Mouse (Mus musculus): Measurements from ENCODE around the gene Gramd1a.

Gramd1a gene

DNA sequence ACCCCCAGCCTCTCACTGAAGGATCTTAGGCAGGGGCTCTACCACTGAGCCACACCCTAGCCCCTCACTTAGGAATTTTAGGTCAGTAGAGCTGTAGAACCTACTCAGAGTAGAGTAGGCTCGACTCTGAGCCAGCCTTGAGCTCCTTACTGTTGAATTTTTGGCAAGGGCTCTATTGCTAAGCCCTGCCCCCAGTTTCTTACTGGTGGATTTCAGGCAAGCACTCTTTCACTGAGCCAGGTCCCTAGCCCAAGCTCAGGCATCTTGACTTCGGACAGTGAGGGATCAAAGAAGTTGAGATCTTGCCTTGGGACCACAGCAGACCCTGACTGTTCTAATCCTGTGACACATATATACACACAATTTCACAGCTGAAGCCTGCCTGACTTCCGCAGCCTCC, 32.0 kb downstream of the Gramd1a start:
- no peak for DNase-seq (ENCODE audit: low spot score)

DNA sequence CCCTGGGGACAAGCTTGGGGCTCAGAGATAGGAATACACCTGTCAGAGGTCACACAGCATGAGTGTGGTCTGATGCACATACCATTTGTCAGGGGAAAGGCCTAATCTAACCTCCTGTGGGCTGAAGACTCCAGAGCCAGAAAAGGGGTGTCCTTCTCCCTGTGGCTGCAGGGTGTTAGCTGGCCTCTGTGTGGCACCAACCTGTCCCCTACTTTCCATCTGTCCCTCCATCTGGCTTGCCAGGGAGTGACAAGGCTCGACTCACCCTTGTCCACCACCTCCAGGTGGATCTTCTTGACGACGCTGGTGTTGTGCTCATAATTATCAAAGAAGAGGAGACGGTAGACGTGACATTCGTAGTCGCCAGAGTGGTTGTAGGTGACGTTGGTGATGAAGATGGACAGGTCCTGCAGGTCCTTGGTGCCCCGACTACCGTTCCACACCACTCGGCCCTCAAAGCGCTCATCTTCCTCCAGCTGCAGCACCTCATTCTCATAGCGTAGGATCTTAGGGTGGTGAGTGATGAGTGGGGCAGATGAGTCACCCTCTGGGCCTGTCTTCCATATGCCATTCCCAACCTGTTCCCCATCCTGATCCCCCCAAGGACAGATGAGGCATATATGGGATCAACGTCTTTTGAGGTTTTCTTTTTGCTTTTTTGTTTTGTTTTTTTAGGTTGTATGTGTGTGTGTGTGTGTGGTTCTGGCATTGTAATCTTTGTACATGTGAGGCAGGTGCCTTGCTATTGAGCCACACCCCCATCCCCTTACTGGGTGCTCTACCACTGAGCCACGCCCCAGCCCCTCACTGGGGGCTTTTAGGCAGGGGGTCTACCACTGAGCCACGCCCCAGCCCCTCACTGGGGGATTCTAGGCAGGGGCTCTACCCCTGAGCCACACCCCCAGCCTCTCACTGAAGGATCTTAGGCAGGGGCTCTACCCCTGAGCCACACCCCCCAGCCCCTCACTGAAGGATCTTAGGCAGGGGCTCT, 32.8 kb downstream of the Gramd1a start:
- no peak for DNase-seq (ENCODE audit: low spot score)

DNA sequence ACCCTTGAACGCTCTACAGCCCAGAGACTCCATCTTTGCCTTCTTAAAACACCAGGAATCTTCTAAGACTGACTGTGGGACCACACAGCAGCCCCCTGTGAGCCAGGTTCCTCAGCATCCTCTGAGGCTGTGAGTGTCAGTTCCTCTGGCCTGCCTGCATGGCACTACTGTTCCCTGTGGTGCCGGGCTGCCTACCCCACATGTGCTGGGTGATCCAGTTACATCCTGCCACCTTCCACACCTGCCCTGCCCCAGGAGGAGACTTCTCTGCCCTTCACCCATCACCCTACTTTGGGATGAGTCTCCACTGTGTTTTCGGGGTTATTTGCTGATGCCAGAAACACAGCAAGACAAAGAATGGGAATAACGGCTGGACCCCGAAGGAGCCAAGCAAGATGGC, 36.1 kb downstream of the Gramd1a start:
- no peak for DNase-seq (ENCODE audit: low spot score)

DNA sequence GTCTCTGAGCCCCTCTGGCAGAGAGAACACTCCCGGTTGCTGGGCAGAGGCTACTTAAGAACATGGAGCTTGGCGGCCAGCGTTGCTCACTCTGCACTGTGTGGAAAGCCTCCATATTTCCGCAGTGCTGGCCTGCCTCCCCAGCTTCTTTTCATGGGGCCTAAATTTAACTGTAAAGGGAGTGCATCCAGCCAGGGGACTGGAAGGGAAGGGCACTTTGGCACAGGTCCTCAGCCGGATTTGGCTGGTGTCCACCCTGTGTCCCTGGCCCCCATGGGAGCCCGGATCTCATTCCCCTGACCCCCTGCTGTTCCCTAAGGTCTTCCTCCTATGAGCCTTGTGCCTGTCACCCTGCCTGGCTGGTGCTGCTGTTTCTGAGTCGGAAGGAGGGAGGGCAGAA, 37.2 kb downstream of the Gramd1a start:
- no peak for DNase-seq (ENCODE audit: low spot score)

DNA sequence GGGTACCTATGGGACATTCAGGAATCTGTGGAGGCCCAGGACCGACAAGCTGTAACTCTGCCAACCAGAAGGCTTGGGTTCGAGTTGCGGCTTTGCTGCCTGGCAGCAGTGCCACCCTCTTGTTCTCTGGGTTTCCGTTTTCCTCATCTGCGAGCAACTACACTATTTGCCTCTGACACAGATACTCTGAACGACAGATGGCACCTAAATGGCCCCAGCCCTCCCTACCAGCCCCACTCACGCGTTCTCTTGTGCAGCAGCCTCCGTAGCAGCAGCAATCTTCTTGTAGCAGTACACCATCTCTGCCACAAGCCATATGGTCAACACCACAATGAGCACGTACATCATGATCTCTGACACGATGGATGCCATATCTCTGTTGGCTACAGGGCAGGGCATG, 38.2 kb downstream of the Gramd1a start:
- DNase-seq (ENCODE audit: low spot score): no peak

DNA sequence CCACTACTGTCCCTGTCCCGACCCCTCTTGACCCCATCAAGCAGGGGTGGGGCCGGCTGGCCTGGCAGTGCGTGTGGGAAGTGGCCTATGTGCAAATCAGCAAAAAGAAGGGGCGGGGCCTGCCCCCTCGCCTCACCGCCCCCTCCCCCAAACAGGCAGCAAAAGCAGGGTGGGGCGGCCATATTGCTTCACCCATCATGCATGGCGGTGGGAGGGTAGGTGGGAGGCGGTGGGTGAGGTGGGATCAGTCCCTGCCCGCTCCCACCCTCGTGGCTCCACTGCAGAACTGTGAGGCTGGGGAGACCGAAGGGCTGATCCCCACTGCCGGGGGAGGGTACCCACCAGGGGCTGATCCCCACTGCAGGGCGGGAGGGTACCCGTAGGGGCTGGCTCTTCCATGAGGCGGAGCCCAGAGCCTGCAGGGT, 39.0 kb downstream of the Gramd1a start:
- DNase-seq (ENCODE audit: low spot score): no peak

DNA sequence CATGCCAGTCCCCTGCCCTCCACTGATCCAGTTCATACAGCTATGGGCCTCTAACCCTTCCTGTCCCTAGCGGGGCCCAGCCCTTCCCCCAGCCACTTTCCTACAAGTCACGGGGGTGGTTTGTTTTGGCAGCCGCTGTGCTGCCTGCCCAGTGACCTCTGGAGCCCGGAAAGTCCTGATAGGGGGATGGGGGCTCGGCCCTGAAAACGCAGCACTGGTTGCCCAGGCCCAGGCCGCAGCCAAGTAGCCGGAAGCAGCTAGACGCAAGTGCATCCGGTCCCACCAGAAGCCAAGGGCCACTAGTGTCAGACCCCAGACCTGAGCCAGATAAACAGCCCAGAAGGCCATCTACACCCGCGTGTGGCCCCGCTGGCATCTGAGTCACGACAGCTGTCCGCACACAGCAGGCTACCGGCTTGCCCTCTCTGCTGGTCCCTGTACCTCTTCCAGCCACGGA, 40.1 kb downstream of the Gramd1a start:
- no peak for DNase-seq (ENCODE audit: low spot score)

DNA sequence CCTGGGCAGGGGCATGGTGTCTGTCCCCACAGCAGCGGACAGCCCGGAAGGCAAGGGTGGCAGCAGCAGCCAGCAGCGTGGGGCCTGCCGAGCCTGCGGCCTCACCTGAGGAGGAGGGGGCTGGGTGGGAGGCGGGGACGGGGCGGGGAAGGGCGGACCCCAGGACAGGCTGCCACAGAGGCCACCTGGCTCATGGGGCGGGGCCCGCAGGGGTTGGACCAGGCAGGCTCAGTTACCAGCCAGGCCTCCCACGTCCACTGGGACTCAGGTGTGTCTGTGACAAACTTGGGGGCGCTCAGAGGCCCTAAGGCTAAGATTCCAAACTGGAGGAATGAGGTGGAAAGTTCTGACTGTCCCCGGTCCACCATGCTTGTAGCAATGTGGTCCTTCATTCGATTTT, 40.5 kb downstream of the Gramd1a start, which contains the start of gene Hpn:
Hpn (minus strand) TSS at position 109 of the 400 bp plus-strand sequence.
- DNase-seq (ENCODE audit: low spot score): no peak

DNA sequence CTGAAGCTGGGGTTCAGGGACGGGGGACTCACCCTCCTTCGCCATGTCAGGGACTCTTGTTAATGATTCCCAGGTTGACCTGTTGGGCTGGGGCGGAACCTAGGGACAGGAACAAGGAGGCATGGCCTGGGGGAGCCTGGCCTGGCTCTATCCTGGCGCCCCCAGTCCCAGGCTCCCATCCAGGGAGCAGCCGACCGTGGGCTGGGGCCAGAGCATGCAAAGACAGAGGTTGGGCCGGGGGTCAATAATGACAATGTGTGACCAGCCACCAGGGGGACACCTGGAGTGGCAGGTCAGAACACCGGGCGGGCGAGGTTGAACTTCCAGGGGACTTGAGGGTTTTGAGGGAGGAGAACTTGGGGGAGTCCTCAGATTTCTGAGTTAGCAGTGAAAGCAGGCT, 41.0 kb downstream of the Gramd1a start:
- no peak for DNase-seq (ENCODE audit: low spot score)

DNA sequence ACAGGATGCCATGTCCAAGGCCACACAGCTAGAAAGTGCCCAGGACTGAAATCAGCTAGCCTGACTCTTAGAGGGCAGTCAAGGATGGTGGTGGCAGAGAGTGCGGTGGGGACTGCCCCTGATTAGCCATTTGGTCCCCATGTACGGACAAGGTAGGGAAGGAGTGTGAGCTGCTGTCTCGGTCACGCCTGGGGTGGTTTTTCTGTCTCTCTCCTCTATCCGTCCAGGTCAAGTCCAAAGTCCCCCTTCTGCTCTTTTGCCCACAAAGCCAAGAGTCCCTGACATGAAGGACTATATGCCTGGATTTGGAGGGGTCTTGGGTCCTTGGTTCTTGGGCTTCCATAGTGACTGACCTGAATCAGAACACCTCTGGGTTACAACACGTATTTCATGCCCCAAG, 41.9 kb downstream of the Gramd1a start:
- DNase-seq (ENCODE audit: low spot score): no peak

DNA sequence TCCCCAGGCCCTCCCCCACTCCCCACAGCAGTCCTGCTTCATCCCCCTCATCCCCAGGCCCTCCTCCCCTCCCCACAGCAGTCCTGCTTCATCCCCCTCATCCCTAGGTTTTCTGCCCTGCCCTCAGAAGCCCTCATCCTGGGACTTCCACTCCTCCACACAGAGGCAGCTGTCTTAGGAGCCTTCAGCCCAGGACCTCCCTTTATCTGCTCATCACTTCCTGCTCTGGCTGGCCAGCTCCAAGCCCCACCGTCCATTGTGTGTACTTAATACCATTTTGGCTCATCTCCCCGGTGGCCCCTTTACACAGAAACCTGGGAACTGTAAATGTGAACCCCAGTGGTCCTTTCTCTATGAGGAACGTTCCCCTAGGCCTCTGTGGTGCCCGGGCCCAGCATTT, 43.7 kb downstream of the Gramd1a start:
- DNase-seq (ENCODE audit: low spot score): no peak

DNA sequence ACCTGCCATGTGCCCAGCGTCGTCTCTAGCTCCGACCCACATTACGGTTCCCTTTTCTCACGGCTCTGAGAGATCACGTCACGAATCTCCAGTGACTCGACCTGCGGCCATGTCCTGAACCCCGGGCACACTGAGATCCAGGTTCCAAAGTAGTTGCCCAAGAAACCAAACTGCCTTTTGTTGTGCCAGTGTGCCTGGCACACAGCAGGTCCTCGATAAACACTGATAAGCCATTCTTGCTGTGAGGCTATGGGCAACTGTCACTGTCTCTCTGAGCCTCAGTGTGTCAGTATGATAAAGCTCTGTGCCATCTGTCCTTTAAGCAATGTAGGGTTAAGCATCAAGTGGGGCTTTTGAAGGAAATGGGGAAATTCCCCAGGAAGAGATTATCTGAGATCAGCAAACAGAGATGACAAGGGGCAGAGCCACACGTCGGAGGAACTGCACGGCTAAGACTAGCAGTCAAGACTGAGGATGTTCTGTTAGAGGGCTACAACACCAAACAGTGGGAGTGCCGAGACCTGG, 44.8 kb downstream of the Gramd1a start:
- peak; percentile 45 for DNase-seq (ENCODE audit: low spot score)

DNA sequence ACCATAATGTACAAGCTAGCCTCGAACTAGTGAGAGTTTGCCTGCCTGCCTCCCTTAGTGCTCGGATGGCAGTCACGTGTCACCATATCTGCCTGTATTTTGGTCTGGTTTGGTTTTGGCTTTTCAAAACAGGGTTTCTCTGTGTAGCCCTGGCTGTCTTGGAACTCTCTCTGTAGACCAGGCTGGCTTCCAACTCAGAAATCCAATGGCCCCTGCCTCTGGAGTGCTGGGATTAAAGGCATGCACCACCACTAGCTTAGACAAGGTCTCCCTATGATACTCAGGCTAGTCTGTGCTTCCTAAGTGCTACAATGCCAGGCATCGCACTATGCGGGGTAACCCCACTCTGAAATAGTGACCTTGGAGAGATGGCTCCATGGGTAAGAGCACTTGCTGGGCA, 45.9 kb downstream of the Gramd1a start:
- DNase-seq (ENCODE audit: low spot score): no peak

DNA sequence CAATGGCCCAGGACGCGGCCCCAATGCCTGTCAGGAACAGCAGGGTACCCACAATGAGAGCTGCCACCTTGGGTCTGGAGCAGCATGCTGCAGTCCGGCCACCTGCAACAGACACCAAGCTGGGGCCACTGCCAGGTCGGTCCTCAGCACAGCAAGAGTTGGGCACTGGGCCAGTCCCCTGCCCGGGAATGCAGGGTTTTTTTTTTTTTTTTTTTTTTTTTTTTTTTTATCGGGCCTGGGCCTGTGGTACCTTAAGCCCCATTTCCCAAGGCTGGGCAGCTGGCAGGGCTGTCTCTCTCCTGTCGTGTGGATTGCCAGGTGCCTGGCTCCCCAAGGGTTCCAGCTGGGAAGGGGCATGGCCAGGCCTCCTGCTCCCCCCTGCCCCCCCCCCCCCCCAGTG, 46.6 kb downstream of the Gramd1a start:
- no peak for DNase-seq (ENCODE audit: low spot score)

DNA sequence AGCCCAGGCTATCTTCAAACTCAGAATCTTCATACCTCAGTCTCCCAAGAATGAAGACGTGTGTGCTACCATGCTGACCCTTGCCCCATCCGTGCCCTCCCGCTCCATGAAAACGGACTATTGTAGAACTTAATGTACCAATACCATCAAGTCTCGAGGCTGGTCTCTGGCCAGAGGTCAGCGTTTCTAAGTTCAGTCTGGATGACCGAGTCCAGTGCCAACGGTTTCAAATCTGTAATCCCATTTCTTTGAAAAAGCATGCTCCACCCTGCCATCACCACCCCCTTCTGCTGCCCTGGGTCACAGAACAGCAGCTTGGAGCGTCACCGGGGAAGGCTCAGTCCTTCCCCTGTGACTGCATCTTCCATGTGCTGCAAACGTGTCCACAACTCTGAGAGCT, 47.9 kb downstream of the Gramd1a start:
- no peak for DNase-seq (ENCODE audit: low spot score)

DNA sequence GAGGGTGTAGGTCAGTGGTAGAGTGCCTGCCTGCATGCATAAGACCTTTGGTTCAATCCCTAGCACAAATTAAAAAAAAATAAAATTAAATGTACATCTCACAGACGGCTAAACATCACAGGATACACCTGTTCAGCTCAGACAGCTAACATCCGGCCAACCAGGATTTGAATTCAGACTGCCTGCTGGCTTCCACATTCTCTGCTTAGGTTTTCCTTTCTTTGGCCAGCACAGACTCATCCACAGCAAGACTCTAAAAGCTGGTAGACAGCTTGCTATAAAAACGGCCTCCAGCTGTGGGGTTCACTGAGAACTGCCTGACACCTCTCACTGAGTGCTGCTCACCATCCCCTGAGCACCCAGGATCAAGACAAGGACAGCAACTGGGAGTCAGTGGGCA, 49.5 kb downstream of the Gramd1a start:
- DNase-seq (ENCODE audit: low spot score): no peak

DNA sequence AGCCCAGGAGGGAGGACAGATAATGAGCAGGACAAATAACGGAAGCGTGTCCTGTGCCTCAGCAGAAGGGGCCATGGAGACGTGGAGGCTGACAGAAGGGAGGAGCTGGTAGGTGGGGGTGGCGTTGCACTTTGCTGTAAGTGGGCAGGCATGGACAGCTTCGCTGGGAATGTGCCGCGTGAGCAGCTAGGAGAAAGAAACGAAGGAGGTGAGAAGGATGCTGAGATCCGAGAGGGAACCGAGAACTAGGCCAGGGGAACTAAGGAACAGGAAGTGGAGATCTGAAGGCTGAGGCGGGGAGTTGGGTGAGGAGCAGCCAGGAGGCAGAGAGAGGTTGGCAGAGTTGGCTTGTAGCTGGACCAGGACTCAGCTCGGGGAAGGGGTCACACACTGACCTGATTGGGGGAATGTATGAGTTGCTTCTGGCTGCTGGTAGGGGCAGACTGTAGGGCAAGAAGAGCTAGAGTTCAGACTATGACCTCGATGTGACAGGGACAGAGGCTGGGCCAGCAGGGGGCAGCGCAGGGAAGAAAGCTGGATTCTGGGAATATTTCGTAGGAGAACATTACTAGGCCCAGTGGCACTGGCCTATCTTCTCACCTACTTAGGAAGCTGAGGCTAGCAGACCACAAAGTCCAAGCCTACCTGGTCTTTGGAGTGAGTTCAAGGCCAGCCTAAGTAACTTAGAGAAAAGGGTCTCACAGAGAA, 50.5 kb downstream of the Gramd1a start:
- DNase-seq (ENCODE audit: low spot score): no peak

DNA sequence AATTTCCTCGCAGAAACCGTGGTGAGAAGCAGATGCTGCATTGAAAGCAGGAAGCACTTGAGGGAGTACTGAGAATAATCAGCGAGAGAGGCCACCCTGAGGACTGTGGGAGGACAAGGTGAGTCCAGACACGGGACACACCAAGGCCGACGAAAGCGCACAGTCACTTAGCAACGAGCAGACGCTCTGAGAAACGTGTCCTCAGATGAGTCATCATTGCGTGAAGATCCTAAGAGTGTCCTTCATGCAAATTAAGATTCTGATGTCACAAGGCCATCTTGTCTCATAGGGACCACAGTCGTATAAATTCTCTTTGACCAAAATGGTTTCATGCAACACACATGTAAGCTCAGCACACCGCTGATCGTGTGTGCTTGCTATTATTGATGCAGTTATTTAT, 54.9 kb downstream of the Gramd1a start:
- DNase-seq (ENCODE audit: low spot score): no peak

DNA sequence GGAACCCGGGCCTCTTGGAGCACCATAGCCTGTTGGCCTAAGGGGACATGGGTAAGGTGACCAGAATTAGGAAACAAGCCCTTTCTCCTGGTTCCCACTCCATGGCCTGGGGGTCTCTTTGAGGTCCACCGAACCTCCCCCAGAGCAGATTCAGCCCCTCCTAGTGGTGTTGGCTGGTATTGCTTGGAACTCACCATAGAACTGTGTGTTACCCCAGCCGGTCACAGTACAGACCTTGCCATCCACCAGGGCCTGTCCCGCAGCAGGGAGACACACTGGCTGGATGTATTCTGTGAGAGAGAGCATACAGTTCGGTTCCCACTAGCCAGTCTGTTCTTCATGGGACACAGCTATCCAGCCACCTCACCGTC, 56.1 kb downstream of the Gramd1a start:
- DNase-seq (ENCODE audit: low spot score): no peak

DNA sequence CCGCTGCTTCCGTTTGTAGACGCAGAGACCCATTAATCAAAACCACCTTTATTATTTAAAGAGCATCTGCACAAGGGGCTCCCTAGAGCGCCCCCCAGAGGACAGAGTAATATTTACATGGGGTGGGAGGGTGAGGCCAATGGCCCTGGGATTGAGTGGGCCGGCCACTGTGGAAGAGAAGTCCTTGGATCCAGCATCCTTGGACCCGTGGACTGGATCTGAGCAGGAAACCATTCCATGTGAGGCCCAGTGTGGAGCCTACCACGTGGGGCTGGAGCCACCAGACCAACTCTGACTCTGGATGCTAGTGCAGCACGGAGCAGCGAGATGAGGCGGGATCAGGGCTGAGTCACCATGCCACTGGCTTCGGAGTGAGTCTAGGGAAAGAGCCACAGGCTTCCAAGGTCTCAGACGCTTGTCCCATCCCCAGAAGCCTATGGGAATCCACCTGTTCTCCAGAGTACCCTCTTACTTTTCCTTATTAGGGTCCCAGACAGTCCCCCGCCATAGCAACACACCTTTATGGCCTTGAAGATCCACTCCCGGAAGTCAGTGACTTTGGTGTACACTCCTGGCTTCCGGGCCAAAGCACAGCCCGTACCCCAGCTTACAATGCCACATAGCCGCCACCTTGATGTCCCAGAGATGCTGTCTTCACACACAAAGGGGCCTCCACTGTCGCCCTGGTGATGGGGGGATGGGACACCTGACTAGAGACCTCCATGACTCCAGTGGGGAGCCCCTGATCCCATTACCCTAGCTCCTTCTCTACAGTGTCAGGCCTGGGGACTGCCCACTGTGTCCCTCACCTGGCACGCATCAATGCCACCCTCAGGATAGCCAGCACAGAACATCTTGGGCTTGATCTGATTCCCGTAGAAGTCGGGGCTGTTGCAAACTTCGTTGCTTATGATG, 56.7 kb downstream of the Gramd1a start:
- no peak for DNase-seq (ENCODE audit: low spot score)

DNA sequence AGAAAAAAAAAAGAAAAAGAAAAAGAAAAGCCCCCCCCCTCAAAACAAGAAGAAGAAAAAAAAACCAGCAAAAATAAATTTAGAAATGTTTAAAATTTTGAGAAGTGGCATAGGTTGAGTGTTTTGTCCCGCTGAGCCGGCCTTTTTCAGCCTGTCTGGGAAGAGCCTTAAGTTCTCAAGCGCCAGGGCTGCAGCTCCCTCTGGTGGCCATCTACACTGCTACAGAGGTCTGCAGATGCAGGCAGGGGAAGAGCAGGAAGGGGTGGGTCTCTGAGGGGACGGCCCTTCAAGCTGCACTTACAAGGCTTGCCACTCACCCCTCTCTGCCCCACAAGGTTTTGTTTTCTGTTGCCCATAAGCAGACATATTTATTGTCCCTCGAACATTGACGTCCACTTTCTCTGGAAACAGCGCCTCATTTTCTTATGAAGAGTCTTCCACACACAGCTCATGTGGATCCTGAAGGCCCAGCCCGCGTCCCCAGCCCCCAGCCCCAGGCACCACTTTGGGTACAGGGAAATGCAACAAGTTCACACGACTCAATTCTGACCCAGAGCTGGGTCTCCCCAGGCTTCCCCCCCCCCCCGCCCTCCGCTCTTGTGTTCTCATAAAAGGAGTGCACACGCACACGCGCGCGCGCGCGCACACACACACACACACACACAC, 58.0 kb downstream of the Gramd1a start:
- DNase-seq (ENCODE audit: low spot score): peak; percentile 88
